Mouse (Mus musculus) CD4-positive, CD25-positive, alpha-beta regulatory T cell, adult 2 months (primary cell): ENCODE data around the gene Cdc42bpa.

Experiments used
- DNase-seq: peaks from one replicate; pipeline ENCODE4 v3.0.0-alpha.2; 2012; ENCODE audit warnings: low read depth, low spot score

Cdc42bpa gene

DNA sequence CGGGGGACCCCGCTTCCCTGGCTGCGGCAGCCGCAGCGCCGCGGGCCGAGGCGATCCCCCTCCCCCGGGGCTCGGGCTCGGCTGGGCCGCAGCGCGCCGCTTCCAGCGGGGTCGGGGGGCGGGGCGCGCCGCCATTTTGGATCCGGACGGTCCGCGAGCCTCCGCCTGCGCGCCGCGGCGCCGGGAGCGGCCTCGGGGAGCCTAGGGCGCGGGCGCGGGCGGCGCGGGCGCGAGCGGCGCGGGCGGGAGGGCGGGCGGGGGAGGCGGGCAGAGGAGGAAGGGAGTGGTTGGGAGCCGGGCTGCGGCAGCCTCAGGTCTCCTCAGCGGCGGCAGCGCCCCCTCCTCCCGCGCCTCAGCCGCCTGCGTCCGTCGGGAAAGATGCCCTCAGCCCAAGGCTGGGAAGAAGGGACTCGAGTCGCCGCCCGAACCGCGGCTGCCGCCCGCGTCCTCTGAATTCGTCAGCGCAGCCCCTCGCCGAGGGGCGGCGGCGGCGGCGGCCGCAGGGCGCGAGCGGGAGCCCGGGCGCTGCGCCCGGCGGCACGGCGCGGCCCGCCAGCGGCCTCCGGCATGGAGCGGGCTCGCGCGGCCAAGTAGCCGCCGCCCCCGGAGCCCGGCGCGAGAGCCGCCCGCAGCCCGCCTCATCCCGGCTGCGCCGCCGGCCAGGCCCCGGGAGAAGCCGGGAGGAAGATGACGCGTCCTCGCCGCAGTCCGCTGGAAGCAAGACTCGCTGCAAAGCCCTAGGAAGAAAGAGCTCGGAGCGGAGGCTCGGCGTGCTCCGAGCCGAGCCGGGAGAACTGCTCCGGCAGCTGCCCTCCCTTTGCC is at the start of gene Cdc42bpa:
Cdc42bpa (plus strand) TSS at position 752 of the 822 bp plus-strand sequence.
- DNase-seq: peak; percentile 71

GRCm38 (mm10) chr1:179913471-179913870 is 46.8 kb upstream of the Cdc42bpa start:
- DNase-seq: peak; percentile 8

DNA sequence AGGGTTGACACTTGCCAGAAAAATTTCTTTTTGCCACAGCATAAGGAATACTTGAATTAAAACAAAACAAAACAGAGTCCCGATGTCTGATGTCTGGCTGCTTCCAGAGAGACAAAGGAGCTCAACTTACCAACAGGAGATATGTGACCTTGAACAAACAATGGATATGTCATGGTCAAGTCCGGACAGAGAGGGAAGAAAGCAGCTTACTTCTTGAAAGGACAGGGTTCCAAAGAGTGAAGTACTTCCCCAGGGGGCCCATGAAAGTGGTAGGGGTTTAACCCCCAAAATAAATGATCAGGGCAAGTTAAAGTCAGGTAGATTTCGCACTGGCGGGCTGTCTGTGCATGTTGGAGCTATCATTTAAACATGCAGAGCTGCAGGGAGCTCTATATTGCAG is 43.2 kb upstream of the Cdc42bpa start:
- no peak for DNase-seq

DNA sequence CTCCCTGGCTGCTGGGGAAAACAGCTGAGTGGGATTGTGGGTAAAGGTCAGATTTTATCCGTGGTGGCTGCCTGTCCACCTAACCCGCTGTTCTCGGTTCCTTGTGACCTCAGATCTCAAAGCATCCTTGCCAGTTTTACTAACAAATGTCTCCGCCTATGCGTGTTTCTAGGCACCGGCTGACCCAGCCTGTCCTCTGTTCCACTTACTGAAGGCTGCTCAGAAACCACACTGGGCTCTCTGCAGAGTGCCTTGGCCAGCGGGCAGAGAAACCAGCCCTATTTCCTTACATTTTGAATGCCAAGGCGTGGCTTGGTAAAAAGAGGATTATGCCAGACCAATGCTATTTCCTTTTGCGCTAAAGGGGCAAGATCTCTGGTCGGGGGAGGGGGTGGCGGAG is 42.8 kb upstream of the Cdc42bpa start:
- DNase-seq: no peak

DNA sequence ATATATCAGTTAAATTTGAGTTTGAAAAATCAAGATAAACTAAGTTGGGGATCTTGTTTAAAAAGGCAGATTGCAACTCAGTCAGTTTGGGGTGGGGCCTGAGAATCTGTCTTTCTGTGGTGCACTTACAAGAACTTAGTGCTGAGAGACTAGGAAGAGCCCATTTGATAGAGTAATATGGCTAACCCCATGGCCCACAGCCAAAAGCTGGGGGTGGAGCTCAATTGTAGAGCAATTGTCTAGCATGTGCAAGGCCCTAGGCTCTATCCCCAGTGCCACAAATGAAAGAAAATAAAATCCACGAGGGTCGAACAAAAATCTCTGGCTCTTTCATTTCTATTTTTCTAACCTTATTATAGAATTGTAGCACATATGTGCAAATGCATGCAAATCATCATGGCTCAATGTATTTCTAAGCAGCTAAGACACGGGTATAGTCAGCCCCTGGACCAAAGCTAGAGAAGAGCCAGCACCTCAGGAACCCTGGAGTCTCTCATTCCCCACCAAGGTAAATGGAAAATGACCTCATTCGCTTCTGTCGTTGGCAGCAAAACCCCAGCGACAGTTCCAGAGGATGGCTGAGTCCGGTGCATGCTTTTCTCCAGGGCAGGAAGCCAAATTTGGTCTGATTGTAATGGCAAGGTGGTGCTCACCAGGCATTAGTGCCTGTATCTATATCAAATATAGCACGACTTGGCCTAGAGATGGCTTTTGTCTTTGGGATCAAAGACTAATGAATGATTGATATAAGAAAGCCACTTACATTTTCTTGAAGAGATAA is 40.4 kb upstream of the Cdc42bpa start:
- DNase-seq: no peak

- no peak for DNase-seq
These were observed 36.4 kb upstream of the Cdc42bpa start for GRCm38 (mm10) chr1:179923661-179924405.

- DNase-seq: no peak
These were observed 34.0 kb upstream of the Cdc42bpa start for GRCm38 (mm10) chr1:179926240-179926639.

- DNase-seq: no peak
These were observed 33.2 kb upstream of the Cdc42bpa start for GRCm38 (mm10) chr1:179927102-179927501.

- peak; percentile 48 for DNase-seq
These were observed 31.4 kb upstream of the Cdc42bpa start for GRCm38 (mm10) chr1:179928822-179929221.

GRCm38 (mm10) chr1:179931247-179931646 is 29.0 kb upstream of the Cdc42bpa start:
- DNase-seq: no peak

DNA sequence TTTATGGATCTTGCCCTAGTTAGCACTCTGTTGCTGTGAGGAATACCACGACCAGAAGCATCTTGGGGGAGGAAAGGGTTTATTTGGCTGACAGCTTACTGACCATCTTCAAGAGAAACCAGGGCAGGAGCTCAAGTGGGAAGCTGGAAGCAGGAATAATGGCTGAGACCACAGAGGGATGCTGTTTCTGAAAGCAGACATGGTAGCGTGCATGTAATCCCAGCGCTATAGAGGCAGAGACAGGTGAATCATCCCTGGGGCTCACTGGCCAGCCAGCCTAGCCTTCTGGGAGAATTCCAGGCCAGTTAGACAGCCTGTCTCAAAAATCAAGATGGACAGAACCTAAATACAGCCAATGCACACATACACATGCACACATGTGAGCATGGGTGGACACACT is 26.2 kb upstream of the Cdc42bpa start:
- DNase-seq: no peak

- no peak for DNase-seq
These were observed 20.0 kb upstream of the Cdc42bpa start for GRCm38 (mm10) chr1:179940071-179940786.

DNA sequence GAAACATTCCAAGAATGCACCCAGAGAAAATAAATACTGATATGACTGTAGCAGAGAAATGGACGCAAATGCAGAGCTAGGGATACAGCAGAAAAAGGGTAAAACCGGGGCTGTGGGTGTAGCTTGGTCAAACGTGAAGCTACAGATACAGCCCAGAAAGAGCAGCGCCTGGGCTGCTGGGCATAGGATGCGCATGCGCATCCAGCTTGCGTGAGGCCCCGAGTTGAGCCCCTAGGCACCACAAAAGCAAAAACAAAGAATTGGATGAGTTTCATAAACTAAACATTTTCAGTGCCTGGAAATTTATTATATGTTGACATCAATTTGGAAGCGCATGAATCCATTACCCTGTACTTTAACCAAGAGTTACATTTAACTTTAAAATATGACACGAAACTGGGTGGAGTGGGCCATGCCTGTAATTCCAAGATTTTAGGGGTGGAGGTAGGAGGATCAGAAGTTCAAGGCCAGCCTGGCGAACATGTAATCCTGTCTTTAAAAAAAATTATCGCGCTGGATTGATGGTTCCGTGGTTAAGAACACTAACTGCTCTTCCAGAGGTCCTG is 19.4 kb upstream of the Cdc42bpa start:
- no peak for DNase-seq

GRCm38 (mm10) chr1:179945017-179945416 is 15.3 kb upstream of the Cdc42bpa start:
- no peak for DNase-seq

GRCm38 (mm10) chr1:179946616-179947015 is 13.7 kb upstream of the Cdc42bpa start:
- DNase-seq: no peak

- no peak for DNase-seq
These were observed 12.6 kb upstream of the Cdc42bpa start for GRCm38 (mm10) chr1:179947653-179948052.

DNA sequence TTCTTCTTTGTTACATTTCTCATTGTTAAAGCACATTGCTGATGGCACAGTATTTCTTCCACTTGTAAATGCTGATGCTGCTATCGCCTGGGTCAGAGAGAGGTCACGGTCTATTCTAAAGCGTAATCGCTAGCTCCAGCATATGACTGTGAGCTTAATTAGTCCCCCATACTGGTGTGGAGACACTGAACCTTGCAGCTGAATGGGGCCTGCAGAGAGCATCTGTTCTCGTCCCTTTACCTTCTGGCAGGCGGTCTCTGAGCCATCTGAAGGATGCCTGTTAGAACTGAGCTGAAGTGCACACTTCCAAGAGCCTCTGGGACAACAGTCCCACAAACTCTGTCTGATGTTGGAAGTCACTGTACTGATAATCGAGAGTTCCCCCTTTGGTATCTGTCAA is 8.7 kb upstream of the Cdc42bpa start:
- DNase-seq: no peak

- DNase-seq: no peak
These were observed 7.0 kb upstream of the Cdc42bpa start for GRCm38 (mm10) chr1:179953251-179953650.

DNA sequence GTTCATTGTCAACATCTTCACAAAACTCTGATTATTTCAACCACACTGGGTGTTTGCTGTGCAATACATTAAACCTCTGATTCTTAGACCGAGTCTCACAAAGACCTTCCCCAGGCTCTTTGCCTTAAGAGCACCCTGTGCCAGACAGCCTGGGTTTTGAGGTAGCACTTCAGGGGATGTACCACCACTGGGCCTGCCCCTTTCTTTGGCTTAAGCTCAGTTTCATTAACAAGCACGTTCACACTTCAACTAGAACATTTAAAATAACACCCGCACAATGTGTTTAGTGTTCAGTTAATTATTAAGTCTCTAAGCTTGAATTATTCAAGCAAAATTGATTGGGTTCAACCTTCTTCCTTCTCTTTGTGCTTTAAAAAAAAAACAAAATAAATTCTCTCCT is 2.8 kb upstream of the Cdc42bpa start:
- no peak for DNase-seq

DNA sequence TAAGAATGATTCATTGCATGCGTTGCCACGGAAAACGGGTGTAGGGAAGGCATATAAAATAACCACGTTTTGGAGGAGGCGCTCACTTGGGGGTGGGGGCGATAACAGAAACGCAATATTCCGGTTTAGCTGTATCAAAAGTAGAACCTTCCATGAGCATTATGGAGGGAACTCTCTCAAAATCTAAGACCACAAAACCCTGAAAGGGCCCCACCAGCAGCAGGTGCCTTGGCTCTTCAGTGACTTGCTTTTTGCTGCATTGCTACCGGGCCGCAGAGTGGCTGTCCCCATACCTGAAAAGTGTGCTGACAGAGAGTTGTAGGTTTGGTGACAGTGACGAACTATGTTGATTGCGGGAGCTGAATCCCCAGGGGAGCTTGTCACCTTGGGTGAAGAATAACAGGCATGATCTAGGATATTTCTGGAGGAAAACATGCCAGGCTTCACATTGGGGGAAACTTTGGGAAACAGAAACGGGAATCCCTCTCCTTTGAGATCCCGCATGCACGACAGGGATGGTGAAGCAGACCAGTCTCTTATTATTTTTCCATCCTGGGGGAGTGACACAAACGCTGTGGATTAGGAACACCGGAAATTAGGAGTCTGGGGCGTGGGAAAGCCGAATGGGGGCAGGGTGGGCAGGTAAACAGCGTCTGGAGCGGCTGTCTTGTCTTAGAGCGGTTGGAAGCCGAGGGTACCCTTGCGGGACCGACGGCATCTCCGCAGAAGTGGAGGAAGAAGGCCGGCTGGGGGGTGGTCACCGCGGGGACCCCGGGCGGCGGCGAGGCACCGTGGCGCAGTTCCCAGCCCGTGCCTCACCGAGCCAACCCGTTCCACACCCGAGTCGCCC is 1.2 kb upstream of the Cdc42bpa start:
- DNase-seq: peak; percentile 38
